Comparison of ENCODE assay signal across 21 mouse cellular contexts in genomic region chr9:38805696-38806095, GRCm38 (mm10). TPM values are rescaled to one million over a fixed set of nuclear protein-coding genes. Genes with fewer than 3 reads are reported as not detected.
DNase-seq lines count a peak whose midpoint lies in the region; ATAC-seq and TF ChIP-seq lines count a peak whose summit lies in the region.
"Had no signal": no experiment of that assay in that cellular context is flagged by ENCODE, and none has a peak within 500 bp of the region (broad histone marks: within the 10 kb centered on the region; RNA-seq: fewer than 3 reads in every experiment).

No protein-coding gene starts in this region.

- H3K79me2 ChIP-seq in MEL (ENCODE audit: control insufficient read depth, insufficient read depth, low read length, poor library complexity): no peaks in the 10 kb centered on the region

- no peaks in the 10 kb centered on the region for H3K4me1 ChIP-seq in MEL (ENCODE audit: control insufficient read depth in 1 of 2, insufficient read depth in 2 of 2, low read length in 2 of 2)
- H3K4me1 ChIP-seq: embryonic facial prominence, embryonic 13.5 days; stomach, embryonic 15.5 days had no signal

- ATAC-seq in megakaryocyte progenitor cell, adult 5-6 weeks (replicated peaks; ENCODE audit: poor library complexity): no peak
- ATAC-seq in megakaryocyte-erythroid progenitor cell, adult 5-6 weeks (replicated peaks; ENCODE audit: low FRiP score, low TSS enrichment, poor library complexity, severe bottlenecking): no peak
- ATAC-seq: forebrain, embryonic 16.5 days had no signal

- H3K27ac ChIP-seq in MEL (ENCODE audit: control insufficient read depth, low read depth, low read length): no peak overlapping the region
- H3K27ac ChIP-seq: embryonic facial prominence, embryonic 13.5 days; stomach, embryonic 15.5 days had no signal

- peak in 1 of 3 experiments; percentile 5; a peak in 1 of 6 replicates for TF ChIP-seq CTCF in MEL (IDR thresholded peaks at IDR 0.05 in 2 of 3, conservative IDR thresholded peaks at IDR 0.05 in 1 of 3; ENCODE audit: control insufficient read depth in 1 of 3, insufficient read depth in 1 of 3, low read depth in 2 of 3, low read length in 3 of 3, poor library complexity in 1 of 3, severe bottlenecking in 1 of 3)

- DNase-seq in layer of hippocampus, adult 11-12 months (ENCODE audit: low spot score): peak; percentile 4
- DNase-seq in layer of hippocampus, postnatal 10 days (ENCODE audit: low spot score in 2 of 2): no peak
- DNase-seq in 416B (ENCODE audit: low read depth) (peak; percentile 55), MEL (ENCODE audit: low read depth, low spot score) (no peak)
- peak; percentile 4 for DNase-seq in retina, postnatal 1 day
- DNase-seq: adrenal gland, postnatal 36 days; cerebellum, adult 11-12 months; heart, adult 11 months; heart, postnatal 14 days; lung, postnatal 10 days had no signal

- no peaks in the 10 kb centered on the region for H3K9me3 ChIP-seq in MEL (replicated peaks; ENCODE audit: insufficient read depth, low read length)
- H3K9me3 ChIP-seq: embryonic facial prominence, embryonic 13.5 days; stomach, embryonic 15.5 days had no signal

- no peak for TF ChIP-seq EP300 in MEL (IDR thresholded peaks at IDR 0.05; ENCODE audit: low read depth in 1 of 2, low read length in 2 of 2)

- peak; percentile 12 for TF ChIP-seq RAD21 in MEL (IDR thresholded peaks at IDR 0.05; ENCODE audit: low read depth, low read length)

- no peaks in the 10 kb centered on the region for H3K36me3 ChIP-seq in MEL (ENCODE audit: control insufficient read depth in 1 of 2, insufficient read depth in 2 of 2, low read length in 2 of 2)
- H3K36me3 ChIP-seq: embryonic facial prominence, embryonic 13.5 days; stomach, embryonic 15.5 days had no signal

- H3K9ac ChIP-seq in MEL (ENCODE audit: control insufficient read depth, low read depth, low read length, poor library complexity, severe bottlenecking): no peak overlapping the region
- H3K9ac ChIP-seq: embryonic facial prominence, embryonic 13.5 days; stomach, embryonic 15.5 days had no signal

- H3K4me3 ChIP-seq in MEL (ENCODE audit: control insufficient read depth in 1 of 2, insufficient read depth in 1 of 2, low read depth in 2 of 2, low read length in 2 of 2): no peak overlapping the region
- H3K4me3 ChIP-seq: embryonic facial prominence, embryonic 13.5 days; stomach, embryonic 15.5 days had no signal

- no peaks in the 10 kb centered on the region for H3K27me3 ChIP-seq in MEL (ENCODE audit: control insufficient read depth in 1 of 2, insufficient read depth in 2 of 2, low read length in 2 of 2)
- H3K27me3 ChIP-seq: embryonic facial prominence, embryonic 13.5 days; stomach, embryonic 15.5 days had no signal

- TF ChIP-seq POLR2A in MEL (IDR thresholded peaks at IDR 0.05; ENCODE audit: control insufficient read depth in 1 of 2, insufficient read depth in 1 of 2, low read depth in 1 of 2, low read length in 2 of 2, poor library complexity in 1 of 2): no peak

TF ChIP-seq in MEL, 35 proteins besides CTCF, POLR2A, EP300 and RAD21:
- TF ChIP-seq CHD2 (IDR thresholded peaks at IDR 0.05; ENCODE audit: low read length): no peak
- TF ChIP-seq GATA1 (IDR thresholded peaks at IDR 0.05; ENCODE audit: low read depth, low read length): peak; percentile 21; the same call in 1 of the 2 replicates
- TF ChIP-seq ZKSCAN1 (IDR thresholded peaks at IDR 0.05; ENCODE audit: low read depth, low read length): no peak
TF ChIP-seq in MEL: peak in this region for 1.

RNA-seq across cellular contexts. Expression of gene Olfr922, which starts 8.7 kb away (rescaled TPM):
- not detected for total RNA-seq in layer of hippocampus, postnatal 10 days (2021)
- total RNA-seq in MEL (2012; rRNA removed): not detected in 2 replicates
- not detected for polyA plus RNA-seq in MEL (2012; ENCODE audit: insufficient read depth in 1 of 2, insufficient read length in 2 of 2, low read depth in 1 of 2, low replicate concordance in 2 of 2, missing spikeins in 1 of 2)
- not detected in 2 replicates for total RNA-seq in megakaryocyte progenitor cell, adult 5-6 weeks (2015)
- not detected in 2 replicates for total RNA-seq in megakaryocyte progenitor cell, adult 5-6 weeks (2017)
- total RNA-seq in megakaryocyte-erythroid progenitor cell, adult 5-6 weeks (2014; fragmentation: Nextera tagmentation): not detected in 2 replicates
- not detected in 2 replicates for total RNA-seq in megakaryocyte-erythroid progenitor cell, adult 5-6 weeks (2017)
- total RNA-seq: adrenal gland, postnatal 36 days; heart, postnatal 14 days; layer of hippocampus, postnatal 14 days; neutrophil, adult 5-6 weeks had no signal
- polyA plus RNA-seq: embryonic facial prominence, embryonic 13.5 days; forebrain, embryonic 16.5 days; intestine, embryonic 14.5 days; kidney, embryonic 16.5 days; liver, embryonic 11.5 days; small intestine, adult 2 months; stomach, embryonic 15.5 days had no signal

RNA-seq across cellular contexts. Expression of gene Olfr923, which starts 20.6 kb away (rescaled TPM):
- not detected for total RNA-seq in layer of hippocampus, postnatal 10 days (2021)
- total RNA-seq in MEL (2012; rRNA removed): not detected in 2 replicates
- polyA plus RNA-seq in MEL (2012; ENCODE audit: insufficient read depth in 1 of 2, insufficient read length in 2 of 2, low read depth in 1 of 2, low replicate concordance in 2 of 2, missing spikeins in 1 of 2): not detected
- not detected in 2 replicates for total RNA-seq in megakaryocyte progenitor cell, adult 5-6 weeks (2015)
- total RNA-seq in megakaryocyte progenitor cell, adult 5-6 weeks (2017): not detected in 2 replicates
- not detected in 2 replicates for total RNA-seq in megakaryocyte-erythroid progenitor cell, adult 5-6 weeks (2014; fragmentation: Nextera tagmentation)
- total RNA-seq in megakaryocyte-erythroid progenitor cell, adult 5-6 weeks (2017): not detected in 2 replicates
- total RNA-seq: adrenal gland, postnatal 36 days; heart, postnatal 14 days; layer of hippocampus, postnatal 14 days; neutrophil, adult 5-6 weeks had no signal
- polyA plus RNA-seq: forebrain, embryonic 16.5 days; intestine, embryonic 14.5 days; kidney, embryonic 16.5 days; liver, embryonic 11.5 days; small intestine, adult 2 months; stomach, embryonic 15.5 days had no signal

RNA-seq across cellular contexts. Expression of gene Olfr921, which starts 32.8 kb away (rescaled TPM):
- total RNA-seq in layer of hippocampus, postnatal 10 days (2021): not detected
- total RNA-seq in MEL (2012; rRNA removed): not detected in 2 replicates
- not detected for polyA plus RNA-seq in MEL (2012; ENCODE audit: insufficient read depth in 1 of 2, insufficient read length in 2 of 2, low read depth in 1 of 2, low replicate concordance in 2 of 2, missing spikeins in 1 of 2)
- total RNA-seq in megakaryocyte progenitor cell, adult 5-6 weeks (2015): not detected in 2 replicates
- total RNA-seq in megakaryocyte progenitor cell, adult 5-6 weeks (2017): not detected in 2 replicates
- not detected in 2 replicates for total RNA-seq in megakaryocyte-erythroid progenitor cell, adult 5-6 weeks (2014; fragmentation: Nextera tagmentation)
- not detected in 2 replicates for total RNA-seq in megakaryocyte-erythroid progenitor cell, adult 5-6 weeks (2017)
- total RNA-seq: adrenal gland, postnatal 36 days; heart, postnatal 14 days; layer of hippocampus, postnatal 14 days; neutrophil, adult 5-6 weeks had no signal
- polyA plus RNA-seq: embryonic facial prominence, embryonic 13.5 days; forebrain, embryonic 16.5 days; intestine, embryonic 14.5 days; kidney, embryonic 16.5 days; liver, embryonic 11.5 days; small intestine, adult 2 months; stomach, embryonic 15.5 days had no signal

RNA-seq across cellular contexts. Expression of gene Olfr924, which starts 38.6 kb away (rescaled TPM):
- not detected for total RNA-seq in layer of hippocampus, postnatal 10 days (2021)
- total RNA-seq in MEL (2012; rRNA removed): not detected in 2 replicates
- not detected for polyA plus RNA-seq in MEL (2012; ENCODE audit: insufficient read depth in 1 of 2, insufficient read length in 2 of 2, low read depth in 1 of 2, low replicate concordance in 2 of 2, missing spikeins in 1 of 2)
- total RNA-seq in megakaryocyte progenitor cell, adult 5-6 weeks (2015): not detected in 2 replicates
- not detected in 2 replicates for total RNA-seq in megakaryocyte progenitor cell, adult 5-6 weeks (2017)
- not detected in 2 replicates for total RNA-seq in megakaryocyte-erythroid progenitor cell, adult 5-6 weeks (2014; fragmentation: Nextera tagmentation)
- total RNA-seq in megakaryocyte-erythroid progenitor cell, adult 5-6 weeks (2017): not detected in 2 replicates
- total RNA-seq: adrenal gland, postnatal 36 days; heart, postnatal 14 days; layer of hippocampus, postnatal 14 days; neutrophil, adult 5-6 weeks had no signal
- polyA plus RNA-seq: embryonic facial prominence, embryonic 13.5 days; forebrain, embryonic 16.5 days; intestine, embryonic 14.5 days; kidney, embryonic 16.5 days; liver, embryonic 11.5 days; small intestine, adult 2 months; stomach, embryonic 15.5 days had no signal

RNA-seq across cellular contexts. Expression of gene Olfr26, which starts 49.2 kb away (rescaled TPM):
- total RNA-seq in layer of hippocampus, postnatal 10 days (2021): not detected
- not detected in 2 replicates for total RNA-seq in MEL (2012; rRNA removed)
- not detected for polyA plus RNA-seq in MEL (2012; ENCODE audit: insufficient read depth in 1 of 2, insufficient read length in 2 of 2, low read depth in 1 of 2, low replicate concordance in 2 of 2, missing spikeins in 1 of 2)
- not detected in 2 replicates for total RNA-seq in megakaryocyte progenitor cell, adult 5-6 weeks (2015)
- not detected in 2 replicates for total RNA-seq in megakaryocyte progenitor cell, adult 5-6 weeks (2017)
- not detected in 2 replicates for total RNA-seq in megakaryocyte-erythroid progenitor cell, adult 5-6 weeks (2014; fragmentation: Nextera tagmentation)
- total RNA-seq in megakaryocyte-erythroid progenitor cell, adult 5-6 weeks (2017): not detected in 2 replicates
- total RNA-seq: adrenal gland, postnatal 36 days; heart, postnatal 14 days; layer of hippocampus, postnatal 14 days; neutrophil, adult 5-6 weeks had no signal
- polyA plus RNA-seq: embryonic facial prominence, embryonic 13.5 days; forebrain, embryonic 16.5 days; intestine, embryonic 14.5 days; kidney, embryonic 16.5 days; liver, embryonic 11.5 days; small intestine, adult 2 months; stomach, embryonic 15.5 days had no signal

Comparison
In these comparisons a context has a peak if more than half of its experiments do, and no peak if none do; other contexts are left out.
1. DNase-seq: peak in layer of hippocampus, adult 11-12 months (single experiment), 416B (single experiment) and retina, postnatal 1 day (single experiment); none in layer of hippocampus, postnatal 10 days (0 of 2) and MEL (single experiment).